Mouse (Mus musculus): ENCODE measurements around the gene Aig1. TPM values are rescaled to one million over a fixed set of nuclear protein-coding genes. Genes with fewer than 3 reads are reported as not detected.
"Not testable (repeated sequence)": the region's sequence is repeated elsewhere in the genome, so short reads cannot be mapped to it uniquely, and the experiment has no call there.

The Aig1 gene
- 64.6 and 66.2 TPM in 2 replicates for polyA plus RNA-seq (2015; fragmentation: Nextera tagmentation; extraction: Ambion mirVana)

- peak within 1 kb of the TSS; percentile 82 for H3K4me3 ChIP-seq
Measured at GRCm38 (mm10) chr10:13868371-13869321, at the start of gene Aig1. Gene Aig1 (minus strand): TSS chr10:13868980.

GRCm38 (mm10) chr10:13916645-13917342, 48.0 kb upstream of the Aig1 start:
- Histone ChIP-seq H3K4me2 (peak overlapping the region; percentile 29; the same call in 1 of the 2 replicates), H3K36me3 (no peaks in the 10 kb centered on the region), H3K27ac (peak overlapping the region; percentile 43; the same call in 1 of the 2 replicates), H3K9me3 (replicated peaks) (no peaks in the 10 kb centered on the region), H3K4me1 (replicated peaks) (peaks cover 12% of the 10 kb centered on the region), H3K4me3 (no peak overlapping the region), H3K9ac (no peak overlapping the region), H3K27me3 (no peaks in the 10 kb centered on the region)
- 23% methylated on average over 12 of the region's 12 CpGs for WGBS
- peak; percentile 80 for ATAC-seq (replicated peaks; ENCODE audit: insufficient number of reproducible peaks, insufficient read depth, low FRiP score, low read depth)

More at GRCm38 (mm10) chr10:13868371-13869321, at the start of gene Aig1:
- Histone ChIP-seq H3K27me3 (no peaks in the 10 kb centered on the region), H3K4me1 (replicated peaks) (peaks cover 30% of the 10 kb centered on the region), H3K36me3 (no peaks in the 10 kb centered on the region), H3K4me2 (peak within 1 kb of the TSS; percentile 74), H3K9ac (peak within 1 kb of the TSS; percentile 74), H3K9me3 (replicated peaks) (no peaks in the 10 kb centered on the region), H3K27ac (peak within 1 kb of the TSS; percentile 87)
- peak; percentile 87 for ATAC-seq (replicated peaks; ENCODE audit: insufficient number of reproducible peaks, insufficient read depth, low FRiP score, low read depth)
- 2% methylated on average over 71 of the region's 77 CpGs for WGBS

- H3K4me2 ChIP-seq = no peak overlapping the region
- no peak overlapping the region for H3K27ac ChIP-seq
- no peaks in the 10 kb centered on the region for H3K36me3 ChIP-seq
- H3K4me1 ChIP-seq (replicated peaks) = peaks cover 12% of the 10 kb centered on the region
- WGBS = 46% methylated on average over 3 of the region's 3 CpGs
- H3K4me3 ChIP-seq = no peak overlapping the region
- H3K9me3 ChIP-seq (replicated peaks) = no peaks in the 10 kb centered on the region
- ATAC-seq (replicated peaks; ENCODE audit: insufficient number of reproducible peaks, insufficient read depth, low FRiP score, low read depth) = no peak
- H3K9ac ChIP-seq = no peak overlapping the region
- H3K27me3 ChIP-seq = no peaks in the 10 kb centered on the region
Measured at GRCm38 (mm10) chr10:13915211-13915610, 46.4 kb upstream of the Aig1 start.

- H3K27me3 ChIP-seq = no peaks in the 10 kb centered on the region
- no peak overlapping the region for H3K4me3 ChIP-seq
- no peaks in the 10 kb centered on the region for H3K36me3 ChIP-seq
- ATAC-seq (replicated peaks; ENCODE audit: insufficient number of reproducible peaks, insufficient read depth, low FRiP score, low read depth) = no peak
- H3K4me2 ChIP-seq = no peak overlapping the region
- H3K4me1 ChIP-seq (replicated peaks) = peaks cover 12% of the 10 kb centered on the region
- no peak overlapping the region for H3K9ac ChIP-seq
- no peaks in the 10 kb centered on the region for H3K9me3 ChIP-seq (replicated peaks)
- no peak overlapping the region for H3K27ac ChIP-seq
Measured at GRCm38 (mm10) chr10:13913689-13914088, 44.9 kb upstream of the Aig1 start.

- 59% methylated on average over 8 of the region's 8 CpGs for WGBS
- H3K9ac ChIP-seq = no peak overlapping the region
- no peak overlapping the region for H3K4me2 ChIP-seq
- no peaks in the 10 kb centered on the region for H3K4me1 ChIP-seq (replicated peaks)
- no peaks in the 10 kb centered on the region for H3K36me3 ChIP-seq
- H3K27me3 ChIP-seq = no peaks in the 10 kb centered on the region
- ATAC-seq (replicated peaks; ENCODE audit: insufficient number of reproducible peaks, insufficient read depth, low FRiP score, low read depth) = no peak
- no peak overlapping the region for H3K27ac ChIP-seq
- H3K4me3 ChIP-seq = no peak overlapping the region
- no peaks in the 10 kb centered on the region for H3K9me3 ChIP-seq (replicated peaks)
Measured at GRCm38 (mm10) chr10:13906261-13906741, 37.5 kb upstream of the Aig1 start.

- Histone ChIP-seq H3K9me3 (replicated peaks) (no peaks in the 10 kb centered on the region), H3K27me3 (no peaks in the 10 kb centered on the region), H3K4me3 (no peak overlapping the region), H3K4me2 (no peak overlapping the region), H3K9ac (no peak overlapping the region), H3K4me1 (replicated peaks) (no peaks in the 10 kb centered on the region), H3K36me3 (no peaks in the 10 kb centered on the region), H3K27ac (no peak overlapping the region)
- ATAC-seq (replicated peaks; ENCODE audit: insufficient number of reproducible peaks, insufficient read depth, low FRiP score, low read depth) = no peak
- 88% methylated on average over 9 of the region's 9 CpGs for WGBS
Measured at GRCm38 (mm10) chr10:13905618-13906017, 36.8 kb upstream of the Aig1 start.

GRCm38 (mm10) chr10:13892762-13893161, 24.0 kb upstream of the Aig1 start:
- not testable (repeated sequence) for ATAC-seq (replicated peaks; ENCODE audit: insufficient number of reproducible peaks, insufficient read depth, low FRiP score, low read depth); H3K9ac ChIP-seq; H3K9me3 ChIP-seq (replicated peaks); H3K36me3 ChIP-seq; H3K27ac ChIP-seq; H3K27me3 ChIP-seq; H3K4me3 ChIP-seq; H3K4me1 ChIP-seq (replicated peaks); H3K4me2 ChIP-seq
- 90% methylated on average over 6 of the region's 7 CpGs for WGBS

- Histone ChIP-seq H3K27me3 (no peaks in the 10 kb centered on the region), H3K4me3 (no peak overlapping the region), H3K36me3 (no peaks in the 10 kb centered on the region), H3K4me2 (no peak overlapping the region), H3K4me1 (replicated peaks) (no peaks in the 10 kb centered on the region), H3K9ac (no peak overlapping the region), H3K9me3 (replicated peaks) (no peaks in the 10 kb centered on the region), H3K27ac (no peak overlapping the region)
- 85% methylated on average over 10 of the region's 10 CpGs for WGBS
- ATAC-seq (replicated peaks; ENCODE audit: insufficient number of reproducible peaks, insufficient read depth, low FRiP score, low read depth) = no peak
Measured at GRCm38 (mm10) chr10:13882975-13883875, 14.4 kb upstream of the Aig1 start.

- Histone ChIP-seq H3K27ac (no peak overlapping the region), H3K9me3 (replicated peaks) (no peaks in the 10 kb centered on the region), H3K4me1 (replicated peaks) (no peaks in the 10 kb centered on the region), H3K27me3 (no peaks in the 10 kb centered on the region), H3K4me3 (no peak overlapping the region), H3K4me2 (no peak overlapping the region), H3K9ac (no peak overlapping the region), H3K36me3 (no peaks in the 10 kb centered on the region)
- WGBS = 67% methylated on average over 9 of the region's 9 CpGs
- no peak for ATAC-seq (replicated peaks; ENCODE audit: insufficient number of reproducible peaks, insufficient read depth, low FRiP score, low read depth)
Measured at GRCm38 (mm10) chr10:13882490-13882889, 13.7 kb upstream of the Aig1 start.

- H3K9me3 ChIP-seq (replicated peaks) = no peaks in the 10 kb centered on the region
- H3K4me2 ChIP-seq = no peak overlapping the region
- no peaks in the 10 kb centered on the region for H3K4me1 ChIP-seq (replicated peaks)
- no peak overlapping the region for H3K4me3 ChIP-seq
- ATAC-seq (replicated peaks; ENCODE audit: insufficient number of reproducible peaks, insufficient read depth, low FRiP score, low read depth) = no peak
- 76% methylated on average over 4 of the region's 4 CpGs for WGBS
- H3K27ac ChIP-seq = no peak overlapping the region
- H3K27me3 ChIP-seq = no peaks in the 10 kb centered on the region
- H3K36me3 ChIP-seq = no peaks in the 10 kb centered on the region
- no peak overlapping the region for H3K9ac ChIP-seq
Measured at GRCm38 (mm10) chr10:13878696-13879095, 9.9 kb upstream of the Aig1 start.

GRCm38 (mm10) chr10:13875038-13875420, 6.2 kb upstream of the Aig1 start:
- Histone ChIP-seq H3K9me3 (replicated peaks) (no peaks in the 10 kb centered on the region), H3K4me1 (replicated peaks) (no peaks in the 10 kb centered on the region), H3K4me2 (no peak overlapping the region), H3K27ac (no peak overlapping the region), H3K9ac (no peak overlapping the region), H3K4me3 (no peak overlapping the region), H3K27me3 (no peaks in the 10 kb centered on the region), H3K36me3 (no peaks in the 10 kb centered on the region)
- ATAC-seq (replicated peaks; ENCODE audit: insufficient number of reproducible peaks, insufficient read depth, low FRiP score, low read depth) = no peak
- WGBS = 69% methylated on average over 4 of the region's 4 CpGs

Measured in heart, embryonic 15.5 days (tissue).